Mouse (Mus musculus) erythroblast, embryonic 14.5 days (primary cell): ENCODE data around the gene Hist1h3b. TPM values are rescaled to one million over a fixed set of nuclear protein-coding genes. Genes with fewer than 3 reads are reported as not detected.
"Not testable (repeated sequence)": the region's sequence is repeated elsewhere in the genome, so short reads cannot be mapped to it uniquely, and the experiment has no call there.

Experiments used
- H3K27me3 ChIP-seq: 2 replicates; pipeline ENCODE4 v1.6.1; 2012; ENCODE audit warnings: inconsistent platforms; ENCODE audit not compliant: control insufficient read depth
- H3K36me3 ChIP-seq: 2 replicates; pipeline ENCODE4 v1.6.1; 2012; ENCODE audit warnings: mild to moderate bottlenecking, inconsistent platforms; ENCODE audit not compliant: control insufficient read depth
- H3K4me1 ChIP-seq: 2 replicates; pipeline ENCODE4 v1.6.1; 2012; ENCODE audit warnings: inconsistent platforms; ENCODE audit not compliant: control insufficient read depth
- H3K4me3 ChIP-seq: replicated peaks from 2 replicates; pipeline ENCODE3; 2012; ENCODE audit warnings: moderate library complexity, mild to moderate bottlenecking, inconsistent platforms
- H3K9me3 ChIP-seq: 2 replicates; pipeline ENCODE4 v1.6.1; 2012; ENCODE audit warnings: low read length, inconsistent platforms, mixed read lengths; ENCODE audit not compliant: control insufficient read depth
- GATA1 ChIP-seq: IDR thresholded peaks from 2 replicates; pipeline ENCODE4 v1.6.1; 2012; ENCODE audit warnings: low read length, inconsistent platforms, mixed read lengths
- TAL1 ChIP-seq: IDR thresholded peaks from 3 replicates; pipeline ENCODE4 v1.6.1; 2012; ENCODE audit warnings: low read length, inconsistent platforms, mixed read lengths
- polyA plus RNA-seq: library from polyadenylated mRNA; stranded (reverse); fragments of >175 nt; gene quantifications from 2 replicates; pipeline ENCODE4 v1.2.3, GENCODE M21; 2012

Gene Hist1h3b
- polyA plus RNA-seq, result 6.2 and 23.6 TPM in 2 replicates

DNA sequence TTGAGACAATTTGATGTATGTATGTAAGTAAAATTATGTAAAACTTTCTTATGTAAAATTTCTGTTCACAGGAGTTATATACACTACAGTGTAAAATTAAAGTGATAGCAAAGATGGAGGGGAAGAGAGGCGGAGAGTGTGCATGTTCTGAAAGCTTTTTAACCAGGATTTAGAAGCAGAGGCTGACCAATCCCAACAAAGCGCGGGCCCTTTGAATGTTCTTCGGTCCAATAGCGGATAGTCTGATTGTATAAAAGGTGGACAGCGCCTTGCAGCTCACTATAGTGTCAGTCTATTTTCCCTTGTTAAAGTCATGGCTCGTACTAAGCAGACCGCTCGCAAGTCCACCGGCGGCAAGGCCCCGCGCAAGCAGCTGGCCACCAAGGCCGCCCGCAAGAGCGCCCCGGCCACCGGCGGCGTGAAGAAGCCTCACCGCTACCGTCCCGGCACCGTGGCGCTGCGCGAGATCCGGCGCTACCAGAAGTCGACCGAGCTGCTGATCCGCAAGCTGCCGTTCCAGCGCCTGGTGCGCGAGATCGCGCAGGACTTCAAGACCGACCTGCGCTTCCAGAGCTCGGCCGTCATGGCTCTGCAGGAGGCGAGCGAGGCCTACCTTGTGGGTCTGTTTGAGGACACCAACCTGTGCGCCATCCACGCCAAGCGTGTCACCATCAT, at the start of gene Hist1h3b:
Hist1h3b (plus strand) TSS at position 201 of the 675 bp plus-strand sequence.
- not testable (repeated sequence) for H3K9me3 ChIP-seq, H3K36me3 ChIP-seq, H3K27me3 ChIP-seq
- Histone ChIP-seq H3K4me3 (peak within 1 kb of the TSS; percentile 68), H3K4me1 (peaks cover 70% of the 10 kb centered on the region)

DNA sequence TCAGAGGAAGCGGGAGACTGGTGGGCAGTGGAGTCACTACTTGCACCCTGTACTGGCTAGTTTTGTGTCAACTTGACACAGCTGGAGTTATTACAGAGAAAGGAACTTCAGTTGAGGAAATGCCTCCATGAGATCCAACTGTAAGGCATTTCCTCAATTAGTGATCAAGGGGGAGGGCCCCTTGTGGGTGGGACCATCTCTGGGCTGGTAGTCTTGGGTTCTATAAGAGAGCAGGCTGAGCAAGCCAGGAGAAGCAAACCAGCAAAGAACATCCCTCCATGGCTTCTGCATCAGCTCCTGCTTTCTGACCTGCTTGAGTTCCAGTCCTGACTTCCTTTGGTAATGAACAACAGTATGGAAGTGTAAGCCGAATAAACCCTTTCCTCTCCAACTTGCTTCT, 49.3 kb upstream of the Hist1h3b start:
- H3K36me3 ChIP-seq, H3K9me3 ChIP-seq: not testable (repeated sequence)

DNA sequence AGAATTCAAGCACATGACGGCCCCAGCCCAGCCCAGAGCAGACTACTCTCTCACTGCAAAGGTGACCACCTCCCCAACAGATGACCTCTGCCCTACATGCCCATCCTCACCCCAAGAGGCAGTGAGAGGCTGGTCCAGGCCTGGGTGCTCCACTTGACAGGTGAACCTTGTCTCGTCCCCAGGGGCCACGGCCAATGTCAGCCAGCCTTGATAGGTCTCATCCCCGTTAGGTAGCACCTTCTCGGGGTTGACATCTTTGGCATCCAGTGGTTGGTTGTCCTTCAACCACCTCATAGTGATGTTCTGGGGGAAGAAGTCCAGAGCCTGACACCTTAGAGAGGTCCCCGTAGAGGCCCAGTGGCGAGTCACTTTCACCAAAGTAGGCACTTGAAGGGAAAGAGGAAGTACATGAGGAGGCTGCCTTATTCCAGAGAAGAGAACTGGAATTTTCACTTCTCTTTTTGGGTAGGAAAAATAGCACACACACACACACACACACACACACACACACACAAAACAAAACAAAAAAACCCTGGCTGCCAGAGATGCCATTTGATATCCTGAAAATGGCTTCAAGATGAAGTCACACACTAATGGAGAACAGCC, 46.2 kb upstream of the Hist1h3b start:
- Histone ChIP-seq H3K27me3 (peaks cover 24% of the 10 kb centered on the region), H3K9me3 (no peaks in the 10 kb centered on the region), H3K4me1 (peaks cover 14% of the 10 kb centered on the region), H3K4me3 (no peak overlapping the region), H3K36me3 (no peaks in the 10 kb centered on the region)
- no peak for TF ChIP-seq GATA1
- no peak for TF ChIP-seq TAL1

More for the DNA sequence above, 49.3 kb upstream of the Hist1h3b start:
- H3K4me1 ChIP-seq, result peaks cover 27% of the 10 kb centered on the region
- H3K4me3 ChIP-seq, H3K27me3 ChIP-seq: not testable (repeated sequence)

GRCm38 (mm10) chr13:23706771-23707170, 45.3 kb upstream of the Hist1h3b start:
- Histone ChIP-seq H3K36me3 (no peaks in the 10 kb centered on the region), H3K27me3 (peaks cover 33% of the 10 kb centered on the region), H3K4me1 (peaks cover 10% of the 10 kb centered on the region), H3K9me3 (no peaks in the 10 kb centered on the region), H3K4me3 (no peak overlapping the region)
- TF ChIP-seq GATA1 (no peak), TAL1 (no peak)

DNA sequence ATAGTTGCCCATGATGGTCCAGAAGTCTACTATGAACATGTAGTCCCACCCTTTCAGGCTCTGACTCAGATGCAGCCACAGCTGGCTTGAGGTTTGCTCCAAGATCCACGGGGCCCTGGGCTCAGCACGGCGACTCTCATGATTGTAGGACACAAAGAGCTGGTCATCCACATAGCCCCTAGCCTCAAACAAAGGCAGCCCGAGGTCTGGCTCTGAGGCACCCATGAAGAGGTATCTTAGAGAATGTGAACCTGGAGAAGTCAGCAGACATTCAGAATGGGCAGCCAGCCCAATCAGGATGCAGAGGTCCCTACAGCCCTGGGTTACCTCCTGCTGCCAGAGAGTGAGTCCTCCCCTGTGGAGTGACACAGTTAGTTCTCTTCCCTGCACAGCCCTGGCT, 44.0 kb upstream of the Hist1h3b start:
- Histone ChIP-seq H3K4me1 (peaks cover 10% of the 10 kb centered on the region), H3K27me3 (peaks cover 39% of the 10 kb centered on the region), H3K9me3 (no peaks in the 10 kb centered on the region), H3K36me3 (no peaks in the 10 kb centered on the region), H3K4me3 (no peak overlapping the region)
- TF ChIP-seq GATA1, result no peak
- no peak for TF ChIP-seq TAL1

- no peaks in the 10 kb centered on the region for H3K9me3 ChIP-seq
- peaks cover 42% of the 10 kb centered on the region for H3K27me3 ChIP-seq
- H3K36me3 ChIP-seq, result no peaks in the 10 kb centered on the region
- H3K4me3 ChIP-seq, result no peak overlapping the region
- peaks cover 7% of the 10 kb centered on the region for H3K4me1 ChIP-seq
- TF ChIP-seq GATA1 (no peak), TAL1 (no peak)
Observed at GRCm38 (mm10) chr13:23708654-23709053, 43.4 kb upstream of the Hist1h3b start.

GRCm38 (mm10) chr13:23709714-23710373, 42.2 kb upstream of the Hist1h3b start:
- H3K4me3 ChIP-seq, result peak overlapping the region; percentile 58

GRCm38 (mm10) chr13:23710374-23711089, 41.5 kb upstream of the Hist1h3b start, which contains the start of gene Hfe:
Hfe (minus strand) TSS chr13:23710854.
- peaks cover 7% of the 10 kb centered on the region for H3K4me1 ChIP-seq
- TF ChIP-seq TAL1, result no peak
- TF ChIP-seq GATA1, result no peak
- no peaks in the 10 kb centered on the region for H3K36me3 ChIP-seq
- peak within 1 kb of the TSS; percentile 58 for H3K4me3 ChIP-seq
- no peaks in the 10 kb centered on the region for H3K9me3 ChIP-seq
- H3K27me3 ChIP-seq, result peaks cover 45% of the 10 kb centered on the region

More at GRCm38 (mm10) chr13:23709714-23710373, 42.2 kb upstream of the Hist1h3b start:
- Histone ChIP-seq H3K9me3 (no peaks in the 10 kb centered on the region), H3K27me3 (peaks cover 45% of the 10 kb centered on the region), H3K4me1 (peaks cover 7% of the 10 kb centered on the region), H3K36me3 (no peaks in the 10 kb centered on the region)
- TF ChIP-seq TAL1 (no peak), GATA1 (no peak)
